Mouse (Mus musculus): Measurements from ENCODE around the gene Slc35g2.
A peak's percentile ranks its signal among the peaks of the same experiment; 100 is the strongest.

Slc35g2 gene

GRCm38 (mm10) chr9:100558991-100559390 lies 11.9 kb downstream of the Slc35g2 start:
- peak; percentile 66 to 72 for DNase-seq

DNA sequence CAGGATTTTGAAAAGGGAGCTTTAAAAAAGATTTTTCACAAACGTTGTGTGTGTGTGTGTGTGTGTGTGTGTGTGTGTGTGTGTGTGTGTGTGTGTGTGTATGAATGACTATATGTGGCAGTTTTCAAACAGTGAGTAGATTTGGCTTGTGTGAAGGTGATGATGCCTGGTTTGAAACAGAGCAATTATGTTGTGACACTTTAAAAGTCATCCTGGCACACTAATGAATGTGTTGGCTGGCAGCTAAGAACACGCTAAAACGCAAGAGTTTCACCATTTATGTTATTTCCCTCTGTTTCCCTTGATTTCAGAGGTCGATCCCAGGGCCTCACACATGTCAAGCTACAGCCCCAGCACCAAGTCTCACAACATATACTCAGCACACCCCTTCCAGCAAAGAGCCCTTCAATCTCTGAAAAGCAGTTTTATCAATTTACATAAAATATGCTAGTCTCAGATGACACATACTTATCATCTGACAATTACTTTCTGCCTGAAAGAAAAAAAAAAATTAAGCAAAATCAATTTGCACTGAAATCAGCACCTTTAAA lies 12.8 kb downstream of the Slc35g2 start:
- DNase-seq, result no peak

- no peak for DNase-seq
These were observed 15.2 kb downstream of the Slc35g2 start for GRCm38 (mm10) chr9:100555686-100556085.

- peak; percentile 50 to 68 for DNase-seq
These were observed 22.6 kb downstream of the Slc35g2 start for GRCm38 (mm10) chr9:100548313-100548712.

GRCm38 (mm10) chr9:100546594-100546910 lies 24.3 kb downstream of the Slc35g2 start:
- DNase-seq, result peak in 1 of 2 experiments; percentile 60

- DNase-seq, result peak; percentile 100
These were observed 24.9 kb downstream of the Slc35g2 start, which contains the start of gene Nck1 for GRCm38 (mm10) chr9:100545715-100546593. TSS of gene Nck1 (minus strand) at chr9:100546134.

GRCm38 (mm10) chr9:100544948-100545714 lies 25.8 kb downstream of the Slc35g2 start:
- DNase-seq, result peak in 1 of 2 experiments; percentile 84

- no peak for DNase-seq
These were observed 35.1 kb downstream of the Slc35g2 start for GRCm38 (mm10) chr9:100535618-100536262.

DNA sequence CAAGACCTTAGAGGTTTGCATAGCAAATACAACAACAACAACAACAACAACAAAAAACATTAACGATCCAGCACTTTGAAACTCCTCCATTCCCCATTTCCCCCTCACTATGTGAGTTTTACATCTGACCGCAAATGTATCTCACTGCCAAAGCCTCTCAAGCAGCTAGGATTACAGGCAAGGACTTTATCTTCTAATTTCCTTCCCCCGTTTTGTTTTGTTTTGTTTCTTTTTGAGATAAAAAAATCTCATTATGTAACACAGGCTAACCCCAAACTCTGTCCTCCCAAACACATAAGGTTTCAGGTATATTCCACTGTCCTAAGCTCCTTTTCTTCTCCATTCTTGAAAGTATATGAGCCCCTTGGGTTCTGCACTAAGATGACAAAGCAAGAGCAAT lies 36.2 kb downstream of the Slc35g2 start:
- no peak for DNase-seq

- no peak for DNase-seq
These were observed 37.9 kb downstream of the Slc35g2 start for GRCm38 (mm10) chr9:100532847-100533505.

GRCm38 (mm10) chr9:100531296-100531695 lies 39.6 kb downstream of the Slc35g2 start:
- DNase-seq, result no peak

DNA sequence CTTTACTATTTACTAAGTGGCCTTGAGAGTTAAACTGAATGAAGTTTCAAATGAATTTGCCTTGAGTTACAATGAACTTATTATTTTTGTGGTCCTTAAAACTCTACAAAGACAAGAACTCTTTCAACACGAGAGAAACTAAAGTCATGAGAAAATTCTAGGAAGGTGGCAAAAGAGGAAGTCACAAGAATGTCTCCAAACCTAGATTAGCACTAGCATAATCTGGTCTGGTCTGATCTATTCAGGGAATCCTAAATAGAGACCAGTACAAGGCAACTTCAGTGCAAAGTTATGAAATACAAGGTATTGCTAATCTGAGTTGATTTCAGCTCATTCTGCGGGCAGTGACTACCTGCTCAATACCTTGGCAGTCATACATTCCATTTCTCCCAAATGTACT lies 45.7 kb downstream of the Slc35g2 start:
- DNase-seq, result no peak

- no peak for DNase-seq
These were observed 48.9 kb downstream of the Slc35g2 start for GRCm38 (mm10) chr9:100522029-100522428.

GRCm38 (mm10) chr9:100520586-100520985 lies 50.3 kb downstream of the Slc35g2 start:
- peak; percentile 75 to 84 for DNase-seq

DNA sequence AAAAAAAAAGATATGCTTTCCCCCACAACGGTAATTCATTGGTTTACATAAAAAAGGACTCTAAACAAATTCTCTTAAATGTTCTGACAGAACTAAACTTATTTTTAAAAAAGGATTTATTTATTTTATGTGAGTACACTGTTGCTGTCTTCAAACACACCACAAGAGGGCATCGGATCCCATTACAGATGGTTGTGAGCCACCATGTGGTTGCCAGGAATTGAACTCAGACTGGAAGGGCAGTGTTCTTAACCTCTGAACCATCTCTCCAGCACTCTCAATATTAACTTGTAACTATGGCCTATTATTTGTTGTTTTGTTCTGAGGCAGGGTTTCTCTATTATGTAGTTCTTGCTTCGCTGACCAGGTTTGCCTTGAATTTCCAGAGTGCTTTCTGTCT lies 50.9 kb downstream of the Slc35g2 start:
- DNase-seq, result peak; percentile 33 to 39

- no peak for DNase-seq
These were observed 63.3 kb downstream of the Slc35g2 start for GRCm38 (mm10) chr9:100507581-100507980.

DNA sequence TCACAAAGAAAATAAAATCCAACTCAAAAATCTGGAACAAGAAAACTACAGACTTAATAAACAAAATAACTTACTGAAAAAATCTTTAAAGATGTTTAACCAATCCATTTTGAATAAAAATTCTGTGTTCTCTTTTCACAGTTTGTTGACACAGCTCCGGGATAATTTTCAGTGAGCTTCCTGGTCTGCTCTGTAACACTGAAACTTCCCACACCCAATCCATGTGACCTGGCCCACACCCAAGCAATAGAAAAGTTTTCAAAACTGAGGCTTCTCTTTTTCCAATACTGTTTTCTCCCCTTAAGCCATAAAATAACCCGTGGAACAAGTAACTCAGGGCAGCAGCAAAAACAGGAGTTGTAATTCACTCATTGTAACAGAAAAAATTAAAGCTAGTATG lies 64.2 kb downstream of the Slc35g2 start:
- no peak for DNase-seq

- no peak for DNase-seq
These were observed 65.4 kb downstream of the Slc35g2 start for GRCm38 (mm10) chr9:100505498-100505897.

Measured in cerebellum, postnatal 10 days (tissue).